Mouse (Mus musculus) lung, postnatal 10 days (tissue): ENCODE measurements at regions not wholly inside any gene's neighbourhood (a gene's known extent, or its start where the extent isn't known, plus 50 kb on each side); places are given as distances from the start of the nearest gene placed in this dataset.
A peak's percentile ranks its signal among the peaks of the same experiment; 100 is the strongest.

Experiments
- DNase-seq: peaks from one replicate; pipeline ENCODE4 v3.0.0; 2021

GRCm38 (mm10) chr17:64229225-64229976 lies 102.3 kb downstream of the Pja2 start:
- DNase-seq, result no peak

DNA sequence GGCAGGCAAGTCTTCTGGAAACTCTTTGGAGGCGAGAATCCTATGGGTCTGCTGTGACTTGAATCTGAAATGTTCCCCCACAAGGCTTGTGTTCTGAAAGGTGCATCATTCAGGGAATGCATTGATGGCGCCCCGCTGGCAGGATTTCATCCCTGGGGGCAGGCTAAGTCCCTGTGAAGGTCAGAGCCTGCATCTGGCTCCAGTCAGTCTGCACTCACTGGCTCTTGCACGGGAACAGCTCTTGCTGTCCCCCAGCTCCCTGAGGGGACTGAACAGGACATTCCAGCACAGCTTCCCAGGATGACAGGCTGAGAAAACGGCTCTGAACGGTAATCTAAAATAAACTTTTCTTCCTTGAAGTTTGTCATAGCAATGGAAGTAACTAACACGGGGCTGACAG lies 117.1 kb downstream of the Pja2 start:
- peak; percentile 60 for DNase-seq

DNA sequence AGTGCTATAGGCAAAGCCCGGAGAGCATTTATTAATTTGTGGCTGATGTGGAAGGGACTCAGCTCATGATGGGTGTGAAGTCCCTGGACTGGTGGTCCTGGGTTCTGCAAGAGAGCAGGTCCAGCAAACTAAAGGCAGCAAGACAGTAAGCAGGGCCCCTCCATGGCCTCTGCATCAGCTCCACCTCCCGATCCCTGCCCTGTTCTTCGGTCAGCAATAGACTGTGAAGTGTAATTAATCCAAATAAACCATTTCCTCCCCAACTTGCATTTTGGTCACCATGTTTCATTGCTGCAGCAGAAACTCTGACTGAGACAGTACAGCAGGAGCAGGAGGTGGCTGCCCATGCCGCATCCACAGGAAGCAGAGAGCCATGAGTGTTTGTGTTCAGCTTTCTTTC lies 118.5 kb downstream of the Pja2 start:
- DNase-seq, result no peak

DNA sequence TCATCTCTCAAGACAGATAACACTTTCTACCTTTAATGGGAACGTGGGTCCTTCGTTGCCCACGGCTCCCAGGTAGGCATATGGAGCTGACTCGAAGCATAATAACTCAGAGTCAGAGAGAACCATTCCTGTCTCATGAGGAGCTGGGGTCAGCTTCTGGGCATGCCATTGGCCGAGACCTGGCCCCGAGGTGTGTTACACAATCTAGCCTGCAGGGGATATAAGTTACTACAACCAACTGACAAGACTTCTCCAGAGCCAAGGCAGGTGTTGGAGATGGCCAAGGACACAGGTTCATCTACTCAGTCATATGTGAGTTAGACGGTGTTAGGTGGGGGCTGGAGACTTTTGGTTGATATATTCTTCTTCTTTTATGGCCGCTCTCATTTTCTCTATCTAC lies 120.4 kb downstream of the Pja2 start:
- DNase-seq, result no peak

DNA sequence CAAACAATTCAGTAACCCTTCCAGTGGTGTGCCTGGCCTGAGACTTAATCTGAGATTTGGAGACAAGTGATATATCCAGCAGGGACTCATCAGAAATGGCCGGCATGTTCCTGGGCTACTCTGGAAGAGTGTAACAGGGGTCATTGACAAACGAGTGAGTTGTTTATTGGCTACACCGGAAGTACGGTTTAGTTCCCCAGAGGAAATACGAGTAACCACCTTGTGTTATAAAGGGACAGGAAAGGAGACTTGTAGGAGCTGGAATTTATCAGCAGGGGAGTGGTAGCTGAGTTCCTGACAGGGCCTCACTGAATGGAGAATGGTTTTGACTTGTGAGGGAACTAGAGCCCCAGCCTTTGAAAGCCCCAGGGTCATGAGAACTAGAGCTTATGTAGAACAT lies 121.3 kb downstream of the Pja2 start:
- DNase-seq, result no peak

- DNase-seq, result no peak
These were observed 122.1 kb downstream of the Pja2 start for GRCm38 (mm10) chr17:64209640-64210039.

DNA sequence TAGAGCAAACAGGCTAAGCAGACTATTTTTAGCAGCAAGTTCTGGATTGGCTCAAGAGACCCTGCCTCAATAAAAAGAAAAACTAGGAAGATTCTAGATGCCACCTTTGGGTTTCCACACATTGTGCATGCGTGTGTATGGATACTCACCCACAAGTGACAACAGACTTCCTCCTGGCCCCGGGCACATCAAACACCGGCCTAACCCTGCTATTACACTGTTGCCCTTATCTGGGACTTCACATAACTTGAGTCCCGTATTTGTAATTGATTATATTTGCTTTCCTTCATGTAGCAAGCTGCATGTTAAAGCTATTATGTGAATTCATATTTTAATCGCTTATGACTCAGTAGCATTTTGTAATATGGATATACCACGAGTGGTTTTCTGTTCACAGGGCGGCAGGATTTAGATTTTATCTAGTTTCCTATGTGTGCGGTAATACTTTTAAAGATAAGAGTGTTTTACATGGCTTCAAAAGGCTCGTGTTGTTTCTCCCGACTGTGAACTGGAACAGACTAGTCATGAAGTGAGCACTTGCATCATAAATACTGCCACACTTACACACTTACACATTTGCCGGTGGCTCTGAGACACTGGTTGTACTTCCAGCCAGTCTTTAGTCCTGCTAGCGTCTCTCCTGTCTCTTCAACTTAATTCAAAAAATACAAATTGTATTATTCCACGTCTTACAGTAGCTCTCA lies 123.4 kb downstream of the Pja2 start:
- no peak for DNase-seq

DNA sequence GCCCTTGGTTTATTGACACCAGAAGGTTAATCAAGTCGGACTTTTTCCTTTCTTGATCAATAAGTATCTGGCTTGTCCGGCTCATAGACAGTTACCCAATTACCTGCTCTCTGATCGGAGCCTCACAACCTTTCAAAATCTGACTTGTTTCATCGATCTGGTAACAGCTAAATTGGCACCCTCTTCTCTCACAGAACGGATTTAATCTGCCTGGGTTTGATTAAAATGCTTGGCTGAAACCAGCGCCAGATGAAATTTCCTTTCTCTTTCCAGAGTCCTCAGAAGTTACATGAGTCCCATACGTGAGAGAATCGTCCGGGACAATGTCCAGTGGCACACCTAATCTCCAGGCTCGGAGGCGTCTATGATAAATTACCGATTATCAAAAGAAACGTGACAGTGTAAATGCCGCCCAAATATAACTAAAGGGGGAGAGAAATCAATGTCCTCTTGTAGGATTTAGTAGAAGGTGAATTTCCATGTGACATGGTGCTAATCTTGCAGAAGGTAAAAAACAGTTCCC lies 125.5 kb downstream of the Pja2 start:
- no peak for DNase-seq

DNA sequence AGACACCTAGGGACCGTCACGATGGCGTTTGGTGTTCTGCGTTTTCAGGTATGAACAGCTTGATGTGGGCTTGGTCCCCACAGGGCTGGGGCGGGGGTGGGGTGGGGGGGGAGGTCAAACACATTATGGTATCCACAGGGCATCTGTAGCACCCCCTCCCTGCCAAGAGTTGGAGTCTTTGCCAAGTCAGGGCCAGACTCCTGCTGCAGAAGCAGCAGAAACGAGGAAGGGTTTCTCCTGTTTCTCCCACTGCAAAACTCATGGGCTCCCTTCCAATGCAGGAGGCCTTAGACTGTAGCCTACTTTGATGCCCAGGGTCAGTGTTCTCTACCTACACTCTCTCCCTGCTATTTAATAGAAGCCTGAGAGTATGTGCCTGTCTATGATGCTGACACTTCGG lies 128.1 kb downstream of the Pja2 start:
- no peak for DNase-seq

- DNase-seq, result no peak
These were observed 129.5 kb downstream of the Pja2 start for GRCm38 (mm10) chr17:64202248-64202647.

DNA sequence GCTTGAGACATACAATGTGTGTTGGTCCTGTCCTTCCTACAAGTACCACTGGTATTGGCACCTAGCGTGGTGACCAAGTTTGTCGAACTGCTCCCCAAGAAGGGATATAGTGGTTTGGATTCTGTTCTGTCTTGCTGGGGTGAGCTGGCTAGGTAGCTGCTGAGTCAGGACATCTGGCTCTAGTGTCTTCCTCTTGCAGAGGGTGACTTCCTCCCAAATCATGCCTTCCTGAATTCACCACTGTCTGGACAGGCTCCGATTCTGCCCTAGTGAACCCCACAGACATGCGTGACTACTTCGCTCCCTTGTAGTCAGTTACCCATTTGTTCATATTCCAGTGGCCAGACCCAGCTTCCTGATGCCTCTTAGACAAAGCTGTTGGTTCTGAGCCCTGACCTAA lies 130.1 kb downstream of the Pja2 start:
- no peak for DNase-seq

DNA sequence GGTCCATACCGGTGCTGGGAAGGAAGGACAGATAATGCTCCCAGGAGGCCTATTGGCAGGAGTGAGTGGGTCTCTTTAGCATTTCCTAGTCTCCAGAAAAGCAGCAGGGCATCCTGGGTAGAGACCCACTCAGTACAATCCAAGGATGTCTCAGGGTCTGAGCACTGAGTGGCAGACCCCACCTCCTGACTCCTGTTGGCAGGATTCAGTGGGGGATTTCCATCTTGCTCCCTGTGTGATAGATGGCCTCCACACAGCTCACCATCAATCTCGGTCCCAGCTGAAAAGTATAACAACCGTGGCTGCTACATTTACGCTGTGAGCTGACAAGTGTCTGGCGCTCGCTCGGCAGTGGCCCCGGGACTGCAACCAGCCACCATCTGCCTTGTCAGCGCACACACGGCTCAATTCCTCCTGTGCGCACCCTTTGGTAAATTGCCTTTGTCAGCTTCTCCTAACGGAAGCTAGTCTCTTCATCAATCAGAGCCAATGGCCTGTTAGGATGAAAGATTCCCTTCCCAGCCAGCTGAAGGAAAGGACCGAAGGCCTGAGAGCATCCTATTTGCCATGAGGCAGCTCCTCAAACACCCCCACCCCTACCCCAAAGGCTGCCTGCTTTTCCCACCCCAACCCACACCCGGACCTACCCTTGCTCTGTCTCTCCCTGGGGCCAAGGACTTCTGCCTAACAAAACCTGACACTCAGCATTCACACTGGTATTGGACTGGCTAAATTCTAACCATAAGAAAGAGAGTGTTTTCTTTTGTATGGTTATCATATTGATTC lies 131.4 kb downstream of the Pja2 start:
- no peak for DNase-seq

- DNase-seq, result no peak
These were observed 132.3 kb downstream of the Pja2 start for GRCm38 (mm10) chr17:64199241-64199933.

DNA sequence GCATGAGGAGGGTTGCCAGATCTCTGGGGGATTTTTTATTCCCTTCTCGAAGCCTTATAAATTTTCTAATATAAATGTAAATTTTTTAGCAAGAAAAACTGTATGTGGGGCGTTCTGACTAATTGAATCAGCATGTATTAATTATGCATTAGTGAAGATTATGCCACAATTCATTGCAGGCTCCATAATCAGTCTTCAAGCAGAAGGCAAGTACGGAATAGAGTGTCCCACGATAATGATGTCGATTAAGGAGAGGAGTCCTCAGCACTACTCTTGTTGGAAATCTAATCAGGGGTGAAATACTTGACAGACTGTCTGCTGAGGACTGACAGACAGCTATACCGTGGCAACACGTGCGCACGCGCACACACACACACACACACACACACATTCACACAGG lies 135.3 kb downstream of the Pja2 start:
- DNase-seq, result no peak

DNA sequence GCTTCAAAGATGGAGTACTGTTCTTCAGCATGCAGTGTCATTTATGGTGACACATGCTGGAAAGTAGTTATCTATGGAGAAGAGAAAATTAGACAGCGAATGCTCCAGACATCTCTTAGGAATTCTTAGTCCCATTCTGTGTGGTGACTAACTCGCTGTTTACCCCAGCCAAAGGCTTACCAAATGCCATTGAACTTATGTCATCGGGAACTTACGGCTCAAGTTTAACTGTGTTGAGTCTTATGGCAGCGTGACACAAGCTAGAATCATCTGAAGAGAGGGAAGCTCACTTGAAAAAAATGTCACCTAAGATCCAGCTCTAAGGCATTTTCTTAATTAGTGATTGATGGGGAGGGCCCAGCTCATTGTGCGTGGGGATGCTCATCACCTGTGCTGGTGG lies 138.7 kb downstream of the Pja2 start:
- no peak for DNase-seq
